Mouse (Mus musculus) embryonic facial prominence, embryonic 11.5 days (tissue): ENCODE data around the gene C1qtnf1. TPM values are rescaled to one million over a fixed set of nuclear protein-coding genes. Genes with fewer than 3 reads are reported as not detected.
A peak's percentile ranks its signal among the peaks of the same experiment; 100 is the strongest.

Experiments
- ATAC-seq: fragments of 200-750 bp; cut with Nextera tagmentation; replicated peaks from 2 replicates; pipeline ENCODE4 v1.8.0; 2017; ENCODE audit warnings: low read depth; ENCODE audit not compliant: insufficient number of reproducible peaks, low FRiP score, low TSS enrichment
- DNase-seq: peaks from one replicate; pipeline ENCODE4 v3.0.0-alpha.2; 2015; ENCODE audit warnings: low spot score
- H3K27ac ChIP-seq: fragments of 300-500 bp; sonication (generic); replicated peaks from 2 replicates; pipeline ENCODE4 v1.5.1; 2014; ENCODE audit warnings: mild to moderate bottlenecking, low read depth, low read length, control low read depth
- H3K27me3 ChIP-seq: fragments of 300-500 bp; sonication (generic); 2 replicates; pipeline ENCODE4 v1.6.1; 2014; ENCODE audit warnings: mild to moderate bottlenecking, low read length, moderate library complexity, mixed read lengths; ENCODE audit not compliant: control insufficient read depth, insufficient read depth
- H3K36me3 ChIP-seq: fragments of 300-500 bp; sonication (generic); replicated peaks from 2 replicates; pipeline ENCODE4 v1.6.1; 2014; ENCODE audit warnings: low read depth, mild to moderate bottlenecking, low read length, moderate library complexity, mixed read lengths; ENCODE audit not compliant: control insufficient read depth, insufficient read depth
- H3K4me1 ChIP-seq: fragments of 300-500 bp; sonication (generic); 2 replicates; pipeline ENCODE4 v1.6.1; 2014; ENCODE audit warnings: low read length, mixed read lengths; ENCODE audit not compliant: control insufficient read depth, insufficient read depth
- H3K4me2 ChIP-seq: fragments of 300-500 bp; sonication (generic); 2 replicates; pipeline ENCODE4 v1.6.1; 2014; ENCODE audit warnings: low read depth, mild to moderate bottlenecking, control low read depth, low read length, moderate library complexity
- H3K4me3 ChIP-seq: fragments of 300-500 bp; sonication (generic); 2 replicates; pipeline ENCODE4 v1.5.1; 2014; ENCODE audit warnings: low read depth, low read length, control low read depth
- H3K9ac ChIP-seq: fragments of 300-500 bp; sonication (generic); replicated peaks from 2 replicates; pipeline ENCODE4 v1.6.1; 2014; ENCODE audit warnings: mild to moderate bottlenecking, control low read depth, low read length
- H3K9me3 ChIP-seq: fragments of 300-500 bp; sonication (generic); replicated peaks from 2 replicates; pipeline ENCODE4 v1.6.1; 2016; ENCODE audit warnings: mild to moderate bottlenecking, low read length, inconsistent platforms, mixed read lengths; ENCODE audit not compliant: control insufficient read depth
- WGBS: fragments of 180-500 bp; shearing (Covaris S2); extraction: QIAGEN DNeasy Blood & Tissue Kit; methylation state at CpG from one replicate; pipeline ENCODE4 v1.1.7; 2014; 5-methylcytosine and 5-hydroxymethylcytosine counted together
- polyA plus RNA-seq: library from polyadenylated mRNA; unstranded; fragments of >200 nt; fragmentation: Nextera tagmentation; extraction: Ambion mirVana; gene quantifications from 2 replicates; pipeline ENCODE4 v1.2.1, GENCODE M21; 2014

The C1qtnf1 gene
- polyA plus RNA-seq, 1 experiment from 2014 or later, result 5.0 TPM

- H3K27me3 ChIP-seq, result no peaks in the 10 kb centered on the region
- H3K36me3 ChIP-seq, result no peaks in the 10 kb centered on the region
- 37% methylated on average over 11 of the region's 11 CpGs for WGBS
- H3K9me3 ChIP-seq, result no peaks in the 10 kb centered on the region
- no peak overlapping the region for H3K4me3 ChIP-seq
- H3K9ac ChIP-seq, result no peak overlapping the region
- DNase-seq (peak; percentile 85), ATAC-seq (peak; percentile 22; the same call in 1 of the 2 replicates)
- H3K4me2 ChIP-seq, result no peak overlapping the region
- no peak overlapping the region for H3K27ac ChIP-seq
- peaks cover 2% of the 10 kb centered on the region; the same call in 1 of the 2 replicates for H3K4me1 ChIP-seq
These were observed 15.4 kb downstream of the C1qtnf1 start for GRCm38 (mm10) chr11:118443201-118443970.

GRCm38 (mm10) chr11:118445843-118446242, 17.8 kb downstream of the C1qtnf1 start:
- no peak for ATAC-seq
- no peaks in the 10 kb centered on the region for H3K4me1 ChIP-seq
- no peaks in the 10 kb centered on the region for H3K9me3 ChIP-seq
- 22% methylated on average over 3 of the region's 3 CpGs for WGBS
- no peak overlapping the region for H3K4me2 ChIP-seq
- no peak overlapping the region for H3K9ac ChIP-seq
- peak; percentile 89 for DNase-seq
- no peak overlapping the region for H3K27ac ChIP-seq
- no peak overlapping the region for H3K4me3 ChIP-seq
- H3K36me3 ChIP-seq, result no peaks in the 10 kb centered on the region
- no peaks in the 10 kb centered on the region for H3K27me3 ChIP-seq

GRCm38 (mm10) chr11:118447346-118447745, 19.3 kb downstream of the C1qtnf1 start:
- ATAC-seq, result no peak
- Histone ChIP-seq H3K9me3 (no peaks in the 10 kb centered on the region), H3K36me3 (no peaks in the 10 kb centered on the region), H3K4me2 (no peak overlapping the region), H3K4me3 (no peak overlapping the region), H3K27ac (no peak overlapping the region), H3K27me3 (no peaks in the 10 kb centered on the region), H3K4me1 (no peaks in the 10 kb centered on the region), H3K9ac (no peak overlapping the region)
- WGBS, result 54% methylated on average over 4 of the region's 4 CpGs
- DNase-seq, result peak; percentile 70

GRCm38 (mm10) chr11:118448385-118448784, 20.4 kb downstream of the C1qtnf1 start:
- Histone ChIP-seq H3K9me3 (no peaks in the 10 kb centered on the region), H3K27me3 (no peaks in the 10 kb centered on the region), H3K27ac (no peak overlapping the region), H3K9ac (no peak overlapping the region), H3K36me3 (no peaks in the 10 kb centered on the region), H3K4me3 (no peak overlapping the region), H3K4me1 (no peaks in the 10 kb centered on the region), H3K4me2 (no peak overlapping the region)
- ATAC-seq, result no peak
- WGBS, result 87% methylated on average over 8 of the region's 8 CpGs
- DNase-seq, result no peak

GRCm38 (mm10) chr11:118451211-118451610, 23.2 kb downstream of the C1qtnf1 start:
- no peaks in the 10 kb centered on the region for H3K4me1 ChIP-seq
- H3K4me2 ChIP-seq, result no peak overlapping the region
- no peaks in the 10 kb centered on the region for H3K27me3 ChIP-seq
- 77% methylated on average over 6 of the region's 6 CpGs for WGBS
- no peak overlapping the region for H3K4me3 ChIP-seq
- no peak overlapping the region for H3K27ac ChIP-seq
- H3K36me3 ChIP-seq, result no peaks in the 10 kb centered on the region
- ATAC-seq (no peak), DNase-seq (no peak)
- H3K9ac ChIP-seq, result no peak overlapping the region
- H3K9me3 ChIP-seq, result no peaks in the 10 kb centered on the region

GRCm38 (mm10) chr11:118452955-118453354, 25.0 kb downstream of the C1qtnf1 start:
- ATAC-seq (no peak), DNase-seq (no peak)
- WGBS, result 50% methylated on average over 2 of the region's 2 CpGs
- Histone ChIP-seq H3K4me2 (no peak overlapping the region), H3K9ac (no peak overlapping the region), H3K27me3 (no peaks in the 10 kb centered on the region), H3K4me1 (no peaks in the 10 kb centered on the region), H3K9me3 (no peaks in the 10 kb centered on the region), H3K4me3 (no peak overlapping the region), H3K27ac (no peak overlapping the region), H3K36me3 (no peaks in the 10 kb centered on the region)

- WGBS, result 74% methylated on average over 11 of the region's 11 CpGs
- Histone ChIP-seq H3K27ac (no peak overlapping the region), H3K9ac (no peak overlapping the region), H3K36me3 (no peaks in the 10 kb centered on the region), H3K4me2 (no peak overlapping the region), H3K4me3 (no peak overlapping the region), H3K9me3 (no peaks in the 10 kb centered on the region), H3K4me1 (no peaks in the 10 kb centered on the region), H3K27me3 (no peaks in the 10 kb centered on the region)
- no peak for ATAC-seq
- DNase-seq, result no peak
These were observed 26.1 kb downstream of the C1qtnf1 start for GRCm38 (mm10) chr11:118453886-118454671.

- ATAC-seq (no peak), DNase-seq (no peak)
- no peak overlapping the region for H3K27ac ChIP-seq
- no peaks in the 10 kb centered on the region for H3K4me1 ChIP-seq
- WGBS, result 84% methylated on average over 6 of the region's 6 CpGs
- no peaks in the 10 kb centered on the region for H3K9me3 ChIP-seq
- H3K9ac ChIP-seq, result no peak overlapping the region
- H3K27me3 ChIP-seq, result no peaks in the 10 kb centered on the region
- H3K4me2 ChIP-seq, result no peak overlapping the region
- no peaks in the 10 kb centered on the region for H3K36me3 ChIP-seq
- H3K4me3 ChIP-seq, result no peak overlapping the region
These were observed 27.8 kb downstream of the C1qtnf1 start for GRCm38 (mm10) chr11:118455788-118456187.
